8 mouse cellular contexts compared by ENCODE assay signal in the genomic region with DNA sequence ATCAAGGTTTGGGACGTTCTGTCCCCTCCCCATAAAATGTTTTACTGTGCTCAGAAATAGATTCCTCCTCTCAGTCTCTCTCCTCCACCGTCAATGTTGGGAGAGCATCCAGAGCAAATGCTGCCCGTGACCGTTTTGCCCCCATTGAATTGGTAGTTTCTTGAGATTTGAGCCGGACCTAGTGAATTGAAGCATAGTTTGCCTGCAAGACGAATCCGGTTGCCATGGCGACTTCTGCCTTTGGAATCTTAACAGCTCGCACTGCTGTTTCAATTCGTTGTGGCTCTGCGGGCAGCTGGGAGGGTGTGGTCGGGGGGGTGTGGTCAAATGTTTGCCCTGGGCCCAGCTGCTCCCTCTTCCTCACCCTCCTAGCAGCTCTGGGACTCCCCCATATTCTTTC. TPM values are rescaled to one million over a fixed set of nuclear protein-coding genes. Genes with fewer than 3 reads are reported as not detected.
DNase-seq lines count a peak whose midpoint lies in the region; ATAC-seq and TF ChIP-seq lines count a peak whose summit lies in the region.

No protein-coding gene starts in this region.

- no peak for TF ChIP-seq EP300 in heart, adult 2 months (IDR thresholded peaks at IDR 0.05; ENCODE audit: insufficient read depth, low read depth, low read length)

- WGBS in embryonic facial prominence, embryonic 14.5 days = 1% methylated on average over 12 of the region's 12 CpGs
- under 1% methylated on average over 12 of the region's 12 CpGs for WGBS in heart, adult 2 months
- 2% methylated on average over 12 of the region's 12 CpGs for WGBS in kidney, adult 2 months
- under 1% methylated on average over 12 of the region's 12 CpGs for WGBS in limb, embryonic 14.5 days
- 0% methylated on average over 12 of the region's 12 CpGs for WGBS in midbrain, embryonic 15.5 days

- H3K27ac ChIP-seq in embryonic facial prominence, embryonic 14.5 days (replicated peaks; ENCODE audit: low read depth, low read length) = peak overlapping the region; percentile 95; the same call in 1 of the 2 replicates
- H3K27ac ChIP-seq in heart, adult 2 months = peak overlapping the region; percentile 98
- H3K27ac ChIP-seq in kidney, adult 2 months (ENCODE audit: insufficient read depth, low read depth, low read length) = peak overlapping the region; percentile 32; the same call in 1 of the 2 replicates
- H3K27ac ChIP-seq in limb, embryonic 14.5 days (replicated peaks; ENCODE audit: low read depth, low read length) = peak overlapping the region; percentile 88
- peak overlapping the region; percentile 94 for H3K27ac ChIP-seq in midbrain, embryonic 15.5 days

- peak overlapping the region; percentile 84 for H3K9ac ChIP-seq in embryonic facial prominence, embryonic 14.5 days (ENCODE audit: low read depth, low read length)
- peak overlapping the region; percentile 91 for H3K9ac ChIP-seq in heart, adult 2 months (ENCODE audit: low read depth, low read length)
- H3K9ac ChIP-seq in limb, embryonic 14.5 days (ENCODE audit: low read depth, low read length, severe bottlenecking) = peak overlapping the region; percentile 82
- H3K9ac ChIP-seq in midbrain, embryonic 15.5 days = peak overlapping the region; percentile 96

- H3K9me3 ChIP-seq in embryonic facial prominence, embryonic 14.5 days (ENCODE audit: control insufficient read depth, low read length) = no peaks in the 10 kb centered on the region
- H3K9me3 ChIP-seq in limb, embryonic 14.5 days (ENCODE audit: control insufficient read depth, low read length) = no peaks in the 10 kb centered on the region
- no peaks in the 10 kb centered on the region for H3K9me3 ChIP-seq in midbrain, embryonic 15.5 days

- H3K4me3 ChIP-seq in embryonic facial prominence, embryonic 14.5 days (ENCODE audit: low read depth, low read length) = peak overlapping the region; percentile 56
- H3K4me3 ChIP-seq in heart, adult 2 months = peak overlapping the region; percentile 88
- H3K4me3 ChIP-seq in kidney, adult 2 months (ENCODE audit: insufficient read depth, low read depth, low read length) = peak overlapping the region; percentile 62
- H3K4me3 ChIP-seq in limb, embryonic 14.5 days (replicated peaks; ENCODE audit: low read length) = peak overlapping the region; percentile 81
- H3K4me3 ChIP-seq in midbrain, embryonic 15.5 days = peak overlapping the region; percentile 85

- TF ChIP-seq CTCF in heart, adult 2 months (IDR thresholded peaks at IDR 0.05) = no peak
- TF ChIP-seq CTCF in kidney, adult 2 months (conservative IDR thresholded peaks at IDR 0.05; ENCODE audit: insufficient read depth, insufficient read length, low read depth, low read length) = no peak

- H3K4me1 ChIP-seq in embryonic facial prominence, embryonic 14.5 days (ENCODE audit: control insufficient read depth, insufficient read depth, low read length) = peaks cover 31% of the 10 kb centered on the region
- H3K4me1 ChIP-seq in heart, adult 2 months (ENCODE audit: control insufficient read depth, insufficient read depth, low read length) = peaks cover 12% of the 10 kb centered on the region
- peaks cover 28% of the 10 kb centered on the region for H3K4me1 ChIP-seq in kidney, adult 2 months (ENCODE audit: control insufficient read depth, insufficient read depth, low read length)
- peaks cover 19% of the 10 kb centered on the region for H3K4me1 ChIP-seq in limb, embryonic 14.5 days (ENCODE audit: control insufficient read depth, insufficient read depth, low read length)
- H3K4me1 ChIP-seq in midbrain, embryonic 15.5 days = peaks cover 48% of the 10 kb centered on the region

- H3K79me2 ChIP-seq in heart, adult 2 months (replicated peaks; ENCODE audit: control insufficient read depth, insufficient read depth, low read length) = peaks cover 6% of the 10 kb centered on the region

- ATAC-seq in embryonic facial prominence, embryonic 14.5 days (ENCODE audit: low read depth) = no peak
- no peak for ATAC-seq in limb, embryonic 14.5 days (ENCODE audit: low FRiP score, low read depth)
- ATAC-seq in midbrain, embryonic 15.5 days (replicated peaks) = no peak

- H3K4me2 ChIP-seq in embryonic facial prominence, embryonic 14.5 days (ENCODE audit: low read depth, low read length) = peak overlapping the region; percentile 95
- H3K4me2 ChIP-seq in limb, embryonic 14.5 days (replicated peaks; ENCODE audit: low read depth, low read length, severe bottlenecking) = peak overlapping the region; percentile 97
- peak overlapping the region; percentile 69 for H3K4me2 ChIP-seq in midbrain, embryonic 15.5 days

- TF ChIP-seq POLR2A in heart, adult 2 months (IDR thresholded peaks at IDR 0.05; ENCODE audit: insufficient read depth, low read depth, low read length) = no peak
- TF ChIP-seq POLR2A in kidney, adult 2 months (IDR thresholded peaks at IDR 0.05; ENCODE audit: low read depth, low read length) = no peak
- no peak for TF ChIP-seq POLR2A in limb, embryonic 14.5 days (IDR thresholded peaks at IDR 0.05; ENCODE audit: borderline replicate concordance, extremely low read depth, insufficient read depth, insufficient read length)

- intact Hi-C loops in heart, adult 2 months (cut with DNase I) = loop anchor here (2.0 kb wide), 4 partner anchors 31 to 145 kb away; no protein-coding TSS in a partner anchor

- H3K27me3 ChIP-seq in embryonic facial prominence, embryonic 14.5 days (replicated peaks; ENCODE audit: control insufficient read depth, insufficient read depth, low read length) = no peaks in the 10 kb centered on the region
- no peaks in the 10 kb centered on the region for H3K27me3 ChIP-seq in heart, adult 2 months (ENCODE audit: control insufficient read depth, insufficient read depth, low read length)
- no peaks in the 10 kb centered on the region for H3K27me3 ChIP-seq in kidney, adult 2 months (replicated peaks; ENCODE audit: control insufficient read depth, insufficient read depth, low read length)
- no peaks in the 10 kb centered on the region for H3K27me3 ChIP-seq in limb, embryonic 14.5 days (ENCODE audit: control insufficient read depth, insufficient read depth, low read length)
- H3K27me3 ChIP-seq in midbrain, embryonic 15.5 days (replicated peaks) = 0 out of 2 replicates have a peak, but pooled peaks cover under 1% of the 10 kb centered on the region

- DNase-seq in 3134 (ENCODE audit: extremely low read depth, insufficient read length, low spot score) = peak; percentile 76
- DNase-seq in adrenal gland, postnatal 10 days = peak; percentile 64
- peak; percentile 95 for DNase-seq in embryonic facial prominence, embryonic 14.5 days (ENCODE audit: low spot score)
- DNase-seq in heart, adult 2 months = peak; percentile 70 to 75
- DNase-seq in kidney, adult 2 months = peak; percentile 77
- peak; percentile 87 for DNase-seq in limb, embryonic 14.5 days (ENCODE audit: low spot score)
- peak; percentile 38 to 52 for DNase-seq in spleen, postnatal 36 days (ENCODE audit: low spot score in 2 of 2)

- H3K36me3 ChIP-seq in embryonic facial prominence, embryonic 14.5 days (ENCODE audit: control insufficient read depth, insufficient read depth, low read length) = no peaks in the 10 kb centered on the region
- H3K36me3 ChIP-seq in heart, adult 2 months (ENCODE audit: control insufficient read depth, insufficient read depth, low read length) = peaks cover 25% of the 10 kb centered on the region
- no peaks in the 10 kb centered on the region for H3K36me3 ChIP-seq in kidney, adult 2 months (ENCODE audit: control insufficient read depth, insufficient read depth, low read length)
- no peaks in the 10 kb centered on the region for H3K36me3 ChIP-seq in limb, embryonic 14.5 days (ENCODE audit: control insufficient read depth, insufficient read depth, low read length)
- no peaks in the 10 kb centered on the region for H3K36me3 ChIP-seq in midbrain, embryonic 15.5 days (replicated peaks)

RNA-seq across cellular contexts. Expression of a gene that starts 1.3 kb away (rescaled TPM):
- 10 to 100 TPM; 21.8 to 26.7 TPM for total RNA-seq in adrenal gland, postnatal 10 days (2021)
- polyA plus RNA-seq in embryonic facial prominence, embryonic 14.5 days (2014; fragmentation: Nextera tagmentation; extraction: Ambion mirVana) = 11.0 and 12.1 TPM in 2 replicates
- total RNA-seq in heart, adult 2 months (2021) = 10 to 100 TPM; 67.2 to 77.6 TPM
- polyA plus RNA-seq in heart, adult 2 months (2012; rRNA removed) = 13.1 and 23.9 TPM in 2 replicates
- 4.7 and 5.2 TPM in 2 replicates for polyA plus RNA-seq in kidney, adult 2 months (2012; rRNA removed)
- polyA plus RNA-seq in limb, embryonic 14.5 days (2012; rRNA removed) = 9.3 and 10.7 TPM in 2 replicates
- polyA plus RNA-seq in limb, embryonic 14.5 days (2014; fragmentation: Nextera tagmentation; extraction: Ambion mirVana) = 11.3 and 11.8 TPM in 2 replicates
- 28.1 and 31.4 TPM in 2 replicates for polyA plus RNA-seq in midbrain, embryonic 15.5 days (2015; fragmentation: Nextera tagmentation; extraction: Ambion mirVana)

Comparison
In these comparisons a context has a peak if more than half of its experiments do, and no peak if none do; other contexts are left out.
1. DNase-seq: peak in every context shown above with its lines; median percentile 95 in embryonic facial prominence, embryonic 14.5 days; 87 in limb, embryonic 14.5 days; 77 in kidney, adult 2 months; 76 in 3134; 72 in heart, adult 2 months; 64 in adrenal gland, postnatal 10 days; 45 in spleen, postnatal 36 days.
2. H3K27ac ChIP-seq: peak in every context shown above with its lines; median percentile 98 in heart, adult 2 months; 95 in embryonic facial prominence, embryonic 14.5 days; 94 in midbrain, embryonic 15.5 days; 88 in limb, embryonic 14.5 days; 32 in kidney, adult 2 months.